Mouse (Mus musculus) left cerebral cortex, adult 8-10 months (tissue): ENCODE measurements around the gene Rhbdf2. TPM values are rescaled to one million over a fixed set of nuclear protein-coding genes. Genes with fewer than 3 reads are reported as not detected.

Source experiments
- DNase-seq, 2 experiments: peaks; one replicate each; pipeline ENCODE4 v3.0.0; 2022; ENCODE audit warnings: low spot score in 2 of 2
- total RNA-seq, 4 experiments: library from RNA; stranded (reverse); gene quantifications; 2 replicates each; pipeline ENCODE4 v1.2.4; 2022

The Rhbdf2 gene
- total RNA-seq, 4 experiments from 2014 or later = 1.1 to 1.6 (median 1.3) TPM

DNA sequence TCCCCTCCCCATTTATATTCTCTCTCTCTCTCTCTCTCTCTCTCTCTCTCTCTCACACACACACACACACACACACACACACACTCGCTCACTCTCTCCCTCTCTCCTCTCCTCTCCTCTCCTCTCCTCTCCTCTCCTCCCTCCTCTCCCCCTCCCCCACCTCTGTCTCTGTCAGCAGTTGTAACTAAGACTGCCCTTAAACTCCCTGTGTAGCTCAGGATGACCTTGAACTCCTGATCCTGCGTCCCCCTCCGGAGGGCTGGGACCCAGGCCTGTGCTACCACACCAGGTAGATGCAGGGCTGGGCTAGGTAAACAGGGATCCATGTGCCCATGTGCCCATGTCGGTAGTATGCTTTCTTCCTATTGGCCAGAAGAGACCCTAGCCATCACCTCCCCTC lies 35.2 kb downstream of the Rhbdf2 start:
- no peak for DNase-seq

DNA sequence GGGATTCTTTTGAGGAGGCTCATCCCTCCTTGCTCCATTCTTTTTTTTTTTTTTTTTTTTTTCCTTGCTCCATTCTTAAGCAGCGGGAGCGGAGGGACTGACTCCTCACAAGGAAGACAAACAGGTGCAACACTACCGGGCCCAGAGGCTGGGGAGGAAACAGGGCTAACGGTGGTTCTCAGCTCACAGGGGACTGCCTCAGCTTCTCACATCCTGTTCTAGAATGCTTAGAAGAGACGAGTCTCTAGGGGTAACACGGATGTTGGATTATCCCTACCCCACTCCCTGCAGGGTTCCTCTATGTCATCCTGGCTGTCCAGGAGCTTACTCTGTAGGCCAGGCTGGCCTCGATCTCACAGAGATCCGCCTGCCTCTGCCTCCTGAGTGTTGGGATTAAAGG lies 37.2 kb downstream of the Rhbdf2 start:
- no peak for DNase-seq

DNA sequence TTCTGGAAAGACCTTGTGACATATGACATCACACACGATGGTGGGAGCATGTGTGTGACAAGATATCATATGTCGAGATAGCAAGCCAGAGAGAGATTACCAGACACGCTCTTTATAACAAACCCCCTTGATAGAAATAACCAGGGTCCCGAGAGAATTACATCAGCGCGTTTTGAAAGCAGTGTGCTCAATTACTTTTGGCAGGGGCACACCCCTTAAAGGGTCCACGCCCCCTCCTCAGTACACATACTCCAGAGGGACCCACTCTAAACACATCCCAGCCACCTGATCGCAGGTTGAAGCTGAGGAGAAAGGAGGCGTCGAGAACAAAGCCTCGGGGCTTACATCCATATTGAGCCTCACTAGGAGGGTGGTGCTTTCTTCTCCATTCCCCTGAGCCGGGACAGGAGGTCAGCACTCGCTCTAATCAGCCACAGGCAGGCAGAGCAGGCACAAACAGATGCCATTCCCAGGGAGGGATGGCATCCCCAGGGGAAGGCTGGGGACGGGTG lies 37.7 kb downstream of the Rhbdf2 start:
- no peak for DNase-seq

DNA sequence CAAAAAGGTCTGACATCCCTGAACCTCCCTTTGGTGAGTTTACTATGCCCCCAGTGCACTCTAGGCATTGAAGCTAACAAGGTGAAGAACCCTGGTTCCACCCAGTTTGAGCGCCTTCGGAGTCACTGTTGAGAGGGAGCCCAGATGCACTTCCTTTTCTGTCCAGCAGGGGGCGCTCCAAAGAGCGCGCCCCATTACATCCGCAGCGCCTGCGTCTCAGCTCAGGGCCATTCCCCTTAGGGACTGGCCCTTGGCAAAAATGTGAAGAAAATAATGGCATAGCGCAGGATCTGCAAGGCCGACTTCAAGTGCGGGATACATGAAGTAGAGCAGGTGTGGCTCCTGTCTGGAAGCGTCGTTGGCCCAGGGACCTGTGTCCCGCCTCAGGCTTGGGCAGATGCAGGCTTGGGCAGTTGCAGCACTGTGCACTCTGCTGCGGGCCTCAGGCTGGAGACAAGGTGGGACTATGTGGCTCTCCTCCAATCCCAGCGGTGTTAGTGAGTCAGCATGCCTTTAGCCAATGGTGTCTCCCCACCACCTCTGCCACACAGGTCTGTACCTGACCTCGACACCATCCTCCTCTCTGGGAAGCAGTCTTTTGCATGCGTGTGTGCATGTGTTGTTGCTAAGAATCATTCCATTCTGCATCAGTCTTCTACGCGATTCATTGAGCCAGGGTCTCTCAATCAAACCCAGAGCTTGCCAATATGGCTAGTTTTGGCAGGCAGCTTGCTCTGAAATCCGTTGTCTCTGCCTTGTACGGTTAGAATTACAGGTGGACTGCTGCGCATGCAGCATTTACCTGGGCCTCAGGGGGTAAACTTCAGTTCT lies 39.8 kb downstream of the Rhbdf2 start:
- peak in 1 of 2 experiments; percentile 62 for DNase-seq

DNA sequence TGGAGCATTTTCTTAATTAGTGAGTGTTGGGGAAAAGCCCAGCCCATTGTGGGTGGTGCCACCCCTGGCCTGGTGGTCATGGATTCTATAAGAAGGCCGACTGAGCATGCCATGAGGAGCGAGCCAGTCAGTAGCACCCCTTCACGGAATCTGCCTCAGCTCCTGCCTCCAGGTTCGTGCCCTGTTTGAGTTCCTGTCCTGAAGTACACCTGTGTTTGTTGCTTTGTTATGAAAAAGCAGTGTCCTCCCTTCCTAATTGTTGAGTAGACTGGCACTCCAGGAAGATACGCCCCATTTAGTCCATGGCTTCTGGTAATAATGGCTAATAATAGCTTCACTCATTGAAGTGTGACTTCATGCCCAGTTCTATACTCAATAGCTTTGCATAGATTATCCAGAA lies 40.5 kb downstream of the Rhbdf2 start, which contains the start of gene Aanat:
Gene Aanat (plus strand): TSS at position 123 of the 400 bp plus-strand sequence.
- no peak for DNase-seq

GRCm38 (mm10) chr11:116585682-116586081 lies 41.1 kb downstream of the Rhbdf2 start:
- DNase-seq = no peak

DNA sequence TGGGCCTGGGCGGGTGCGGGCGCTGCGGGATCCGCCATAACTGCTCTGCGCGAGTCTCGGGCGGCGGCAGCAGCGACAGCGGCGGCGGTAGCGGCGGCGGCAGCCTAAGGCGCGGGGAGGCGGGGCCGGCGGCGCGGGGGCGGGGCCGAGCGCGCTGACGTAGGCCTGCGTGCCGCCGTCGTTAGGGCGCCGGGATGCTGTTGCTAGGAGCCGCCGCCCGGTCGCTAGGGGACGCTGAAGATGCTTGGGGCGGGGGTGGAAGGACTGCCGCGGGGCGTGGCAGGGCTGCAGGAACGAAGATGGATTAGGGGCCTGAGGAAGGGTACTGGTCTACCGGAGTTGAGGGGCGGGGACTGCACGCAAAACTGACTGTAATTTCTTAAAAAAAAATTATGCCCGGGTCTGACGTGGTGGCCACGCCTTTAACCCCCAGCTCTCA lies 45.4 kb downstream of the Rhbdf2 start, which contains the start of gene Ube2o:
Gene Ube2o (minus strand): TSS at position 72 of the 439 bp plus-strand sequence.
- peak; percentile 69 to 84 for DNase-seq

DNA sequence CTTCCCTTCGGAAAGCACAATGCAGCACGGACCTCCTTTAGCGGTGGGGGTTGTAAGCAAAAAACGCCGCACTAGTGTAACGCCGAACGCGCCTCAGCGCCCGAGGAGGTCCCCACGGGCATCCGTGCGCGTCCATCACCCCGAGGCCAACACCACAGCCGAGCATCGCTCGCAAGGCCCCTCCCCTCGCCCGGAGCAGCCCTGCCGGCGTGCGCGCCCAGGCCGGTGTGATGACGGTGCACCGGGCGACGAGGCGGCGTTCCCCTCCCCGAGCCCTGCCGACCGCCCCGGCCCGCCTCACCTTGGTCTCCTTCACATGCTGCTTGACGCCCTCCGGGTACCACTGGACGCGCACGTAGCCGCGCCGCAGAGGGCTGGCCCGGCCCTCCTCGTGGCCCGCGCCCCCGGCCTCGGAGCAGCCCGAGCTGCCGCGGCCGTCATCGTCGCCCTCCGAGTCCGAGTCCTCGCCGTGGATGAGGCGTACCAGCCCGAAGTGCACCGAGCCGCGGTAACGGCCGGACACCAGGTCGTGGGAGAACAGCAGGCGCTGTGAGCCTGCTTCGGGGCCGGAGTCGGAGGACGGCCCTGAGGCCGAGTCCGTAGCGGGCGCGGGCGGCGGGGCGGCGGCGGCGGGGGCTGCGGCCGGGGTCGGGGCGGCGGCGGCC lies 46.0 kb downstream of the Rhbdf2 start:
- DNase-seq = peak; percentile 42 to 46

DNA sequence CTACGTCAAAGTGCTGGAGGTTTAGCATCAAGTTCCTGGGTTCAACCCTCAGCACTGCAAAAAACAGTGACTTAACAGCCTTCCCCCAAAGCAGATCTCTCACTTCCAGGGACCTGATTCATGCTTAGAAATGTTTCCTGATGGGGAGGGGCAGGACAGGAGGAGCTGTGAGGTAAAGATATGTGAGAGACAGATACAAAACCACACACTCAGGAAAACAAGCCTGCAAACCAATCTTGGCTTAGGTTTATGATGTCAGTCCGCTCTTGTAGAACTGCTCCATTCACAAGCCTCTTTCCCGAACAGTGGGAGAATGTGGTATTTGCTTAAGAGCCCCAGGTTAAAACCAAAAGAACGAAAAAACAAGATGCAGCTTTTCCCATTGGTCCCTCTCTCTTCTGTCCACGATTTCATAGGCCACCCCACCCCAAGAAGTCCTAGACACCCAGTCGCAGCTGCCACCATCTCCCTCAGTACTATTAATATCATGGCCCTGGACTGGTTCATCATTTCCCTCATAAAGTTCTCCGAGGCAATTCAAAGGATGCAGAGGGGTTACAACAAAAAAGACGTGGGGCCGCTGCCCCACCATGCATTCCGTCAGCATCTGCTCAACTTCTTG lies 46.7 kb downstream of the Rhbdf2 start:
- DNase-seq = no peak

GRCm38 (mm10) chr11:116579280-116579679 lies 47.5 kb downstream of the Rhbdf2 start:
- DNase-seq = no peak

DNA sequence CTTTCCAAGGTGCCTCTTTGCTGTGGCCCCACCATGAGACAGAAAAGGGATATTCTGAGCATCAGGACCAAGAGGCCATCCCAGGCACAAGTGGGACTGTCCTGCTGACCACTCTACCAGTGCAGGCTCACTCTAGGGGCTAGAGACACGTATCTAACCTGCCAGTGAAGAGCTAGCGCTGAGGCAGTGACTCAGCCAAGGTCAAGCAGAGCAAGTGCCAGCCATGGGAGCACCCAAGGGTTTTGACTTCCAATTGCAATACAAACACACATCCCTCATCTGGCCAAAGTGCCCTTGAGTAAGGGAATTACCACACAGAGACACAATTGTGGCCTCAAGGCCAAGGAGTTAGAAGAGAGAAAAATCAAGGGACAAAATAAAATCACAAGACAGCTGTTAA lies 51.4 kb downstream of the Rhbdf2 start:
- DNase-seq = no peak

DNA sequence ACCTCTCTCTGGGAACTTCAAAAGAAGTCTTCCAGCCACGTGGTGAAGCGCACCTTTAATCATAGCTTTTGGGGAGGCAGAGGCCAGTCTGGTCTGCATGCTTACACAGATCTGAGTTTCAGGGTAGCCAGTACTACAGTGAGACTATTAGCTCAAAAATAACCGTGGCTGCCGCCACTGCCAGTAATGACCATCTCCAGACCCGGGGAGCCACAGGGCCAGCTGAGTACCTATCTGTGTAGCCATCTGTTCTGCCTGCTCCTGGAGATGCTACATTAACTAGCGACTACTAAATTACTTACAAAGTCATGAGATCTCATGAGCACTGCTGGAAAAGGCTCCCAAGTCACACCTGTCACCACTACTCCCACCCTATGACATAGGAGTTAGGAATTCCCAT lies 51.8 kb downstream of the Rhbdf2 start:
- DNase-seq = no peak

- DNase-seq = no peak
Observed at GRCm38 (mm10) chr11:116574486-116574885, 52.3 kb downstream of the Rhbdf2 start.

DNA sequence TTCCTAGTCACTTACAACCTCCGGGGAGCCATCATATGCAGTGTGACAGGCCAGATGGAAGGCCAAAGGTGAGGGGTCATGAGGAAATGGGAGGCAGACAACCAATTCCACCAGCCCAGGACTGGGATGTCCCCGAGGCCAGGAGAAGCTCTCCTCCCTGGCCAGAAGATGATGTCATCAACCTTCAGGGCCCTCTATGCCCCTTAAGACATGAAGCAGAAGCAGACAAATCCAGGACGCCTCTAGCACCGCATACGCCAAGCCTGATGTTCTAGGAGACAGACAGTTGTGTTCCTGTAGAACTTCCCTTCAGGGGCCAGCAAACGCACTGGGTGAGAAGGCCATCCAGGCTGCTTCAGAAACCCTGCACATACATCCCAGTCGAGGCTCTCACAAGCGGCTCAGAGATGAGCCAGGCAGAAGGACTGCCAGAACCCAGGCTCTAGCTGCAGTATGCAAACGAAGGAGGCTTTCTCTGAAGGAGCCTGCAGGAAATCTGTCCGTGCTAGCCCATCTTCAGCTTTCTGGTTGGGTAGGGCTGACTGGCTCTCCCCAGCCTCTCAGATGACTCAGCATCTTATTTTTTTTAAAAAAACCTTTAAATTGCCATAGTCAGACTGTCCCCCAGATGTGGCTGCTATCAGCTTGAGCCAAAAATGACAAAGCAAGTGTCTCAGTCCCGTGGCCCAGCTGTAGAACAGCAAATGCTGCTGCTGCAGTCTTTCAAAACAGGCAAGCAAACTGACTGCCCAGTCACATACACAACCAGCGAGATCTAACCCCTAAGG lies 53.9 kb downstream of the Rhbdf2 start:
- DNase-seq = peak in 1 of 2 experiments; percentile 55

GRCm38 (mm10) chr11:116571767-116572679 lies 54.8 kb downstream of the Rhbdf2 start:
- DNase-seq = no peak

DNA sequence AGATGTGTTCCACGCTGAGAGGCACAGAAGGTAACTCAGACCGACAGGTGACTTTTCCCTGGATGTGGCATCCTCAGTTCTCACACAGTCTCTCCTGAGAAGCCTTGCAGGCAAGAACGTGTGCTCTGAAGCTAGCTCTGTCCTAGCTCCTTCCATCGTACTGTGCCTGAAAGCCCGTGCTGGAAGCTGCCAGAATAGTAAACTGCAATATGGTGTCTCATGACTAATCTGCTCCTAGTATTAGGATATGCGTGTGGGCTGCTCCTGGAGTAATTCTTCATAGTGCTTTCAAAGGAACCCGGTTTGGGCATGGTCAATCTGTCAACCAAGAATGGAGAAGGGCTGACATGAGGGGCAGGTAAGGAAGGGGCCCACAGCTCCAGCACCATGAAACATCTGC lies 56.0 kb downstream of the Rhbdf2 start:
- no peak for DNase-seq

DNA sequence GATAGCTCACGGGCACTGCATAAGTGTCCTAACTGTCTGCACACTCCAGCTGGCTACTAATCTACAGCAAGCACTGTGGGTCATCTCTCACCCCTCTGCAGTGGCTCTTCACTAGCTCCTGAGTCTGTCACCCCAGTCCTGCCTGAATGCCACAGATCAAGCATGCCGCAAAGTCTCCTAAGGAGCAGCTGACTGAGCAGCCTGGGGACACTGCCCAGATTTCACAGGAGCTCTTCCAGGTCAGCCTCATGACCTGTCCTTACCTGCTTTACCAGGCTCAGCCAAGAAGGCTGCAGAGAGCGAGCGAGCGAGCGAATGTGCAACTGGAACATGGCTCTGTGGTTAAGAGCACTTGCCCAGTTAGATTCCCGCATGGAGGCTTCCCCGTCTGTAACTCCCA lies 59.3 kb downstream of the Rhbdf2 start:
- no peak for DNase-seq

DNA sequence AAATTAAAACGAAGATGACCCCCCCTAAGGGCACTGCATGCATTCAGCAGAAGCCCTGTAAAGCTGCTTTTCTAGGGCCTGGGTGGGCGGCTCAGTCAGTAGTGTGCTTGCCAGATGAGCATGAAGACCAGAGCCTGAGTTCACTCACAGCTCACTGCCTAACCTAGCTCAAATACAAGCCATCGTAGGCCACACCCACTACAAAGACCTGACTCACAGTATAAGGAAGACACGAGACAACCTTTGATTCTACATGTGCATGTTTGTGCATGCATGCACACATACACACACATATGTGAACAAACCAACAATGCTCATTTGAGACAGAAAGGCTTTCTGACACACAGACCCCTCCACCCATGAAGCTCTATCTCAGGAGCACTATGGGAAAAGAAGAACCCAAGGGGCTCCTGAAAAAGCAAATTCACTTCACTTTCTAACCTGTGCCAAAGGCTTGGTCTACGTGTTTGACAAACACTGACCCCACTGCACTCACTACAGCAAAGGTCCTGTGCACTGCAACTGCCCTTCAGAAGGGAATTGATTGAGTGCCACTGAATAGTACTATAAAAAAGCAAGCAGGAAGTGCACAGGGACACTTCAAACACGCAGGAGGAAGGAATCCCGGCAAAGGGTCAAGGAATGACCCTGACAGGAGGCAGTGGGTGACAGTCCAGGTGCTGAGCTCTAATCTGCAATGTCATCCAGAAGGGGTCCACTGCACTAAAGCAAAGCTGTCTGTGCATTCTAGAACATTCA lies 61.4 kb downstream of the Rhbdf2 start:
- DNase-seq = no peak

DNA sequence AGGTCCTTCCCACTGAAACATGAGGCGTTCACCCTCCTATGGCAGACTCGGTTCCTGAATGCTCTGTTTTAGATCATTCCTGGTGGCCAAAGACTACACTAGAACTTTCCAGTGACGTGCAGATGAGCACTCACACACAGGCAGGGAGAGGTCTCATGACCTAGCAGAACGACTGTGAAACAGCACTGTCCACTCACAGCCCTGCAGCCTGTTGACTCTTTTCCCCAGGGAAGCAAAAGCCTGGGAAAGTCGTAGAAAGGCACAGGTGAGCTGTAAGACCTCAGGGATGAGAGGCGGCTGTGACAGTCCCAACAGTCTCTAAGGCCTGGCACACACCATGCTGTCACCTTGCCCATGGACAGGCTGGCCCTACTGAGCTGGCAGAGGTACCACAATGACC lies 70.5 kb downstream of the Rhbdf2 start:
- no peak for DNase-seq
